Mouse (Mus musculus) liver, embryonic 14.5 days (tissue): Measurements from ENCODE around the gene 0610030E20Rik.

Experiments
- CTCF ChIP-seq: IDR thresholded peaks from 2 replicates; pipeline ENCODE4 v1.5.1; 2016; ENCODE audit warnings: antibody characterized with exemption, low read depth, control low read depth
- EP300 ChIP-seq: IDR thresholded peaks from 2 replicates; pipeline ENCODE4 v1.6.1; 2016; ENCODE audit warnings: antibody characterized with exemption, low read depth

GRCm38 (mm10) chr6:72357164-72358079 is 10.3 kb downstream of the 0610030E20Rik start:
- TF ChIP-seq CTCF: no peak
- TF ChIP-seq EP300: peak; percentile 81
